Mouse (Mus musculus) liver, embryonic 13.5 days (tissue): ENCODE measurements at regions not wholly inside any gene's neighbourhood (a gene's known extent, or its start where the extent isn't known, plus 50 kb on each side); places are given as distances from the start of the nearest gene placed in this dataset.
A peak's percentile ranks its signal among the peaks of the same experiment; 100 is the strongest.

ENCODE experiments used
- ATAC-seq: fragments of 200-750 bp; cut with Nextera tagmentation; 2 replicates; pipeline ENCODE4 v1.8.0; 2017; ENCODE audit warnings: low read depth, mild to moderate bottlenecking, moderate number of reproducible peaks, moderate library complexity
- DNase-seq: peaks from one replicate; pipeline ENCODE4 v3.0.0; 2022
- H3K27ac ChIP-seq: fragments of 300-500 bp; sonication (generic); 2 replicates; pipeline ENCODE4 v1.5.1; 2015; ENCODE audit warnings: moderate library complexity, mild to moderate bottlenecking, inconsistent platforms
- H3K27me3 ChIP-seq: fragments of 300-500 bp; sonication (generic); 2 replicates; pipeline ENCODE4 v1.6.1; 2015; ENCODE audit warnings: mild to moderate bottlenecking, inconsistent platforms
- H3K36me3 ChIP-seq: fragments of 300-500 bp; sonication (generic); 2 replicates; pipeline ENCODE4 v1.6.1; 2015; ENCODE audit warnings: mild to moderate bottlenecking, inconsistent platforms
- H3K4me1 ChIP-seq: fragments of 300-500 bp; sonication (generic); replicated peaks from 2 replicates; pipeline ENCODE4 v1.6.1; 2015; ENCODE audit warnings: inconsistent platforms
- H3K4me2 ChIP-seq: fragments of 300-500 bp; sonication (generic); 2 replicates; pipeline ENCODE4 v1.6.1; 2015; ENCODE audit warnings: inconsistent platforms, mild to moderate bottlenecking, moderate library complexity
- H3K4me3 ChIP-seq: fragments of 300-500 bp; sonication (generic); replicated peaks from 2 replicates; pipeline ENCODE4 v1.5.1; 2015; ENCODE audit warnings: mild to moderate bottlenecking, inconsistent platforms
- H3K9ac ChIP-seq: fragments of 300-500 bp; sonication (generic); 2 replicates; pipeline ENCODE4 v1.6.1; 2015; ENCODE audit warnings: mild to moderate bottlenecking, inconsistent platforms
- H3K9me3 ChIP-seq: fragments of 300-500 bp; sonication (generic); replicated peaks from 2 replicates; pipeline ENCODE4 v1.6.1; 2016; ENCODE audit warnings: inconsistent platforms
- WGBS: fragments of 180-500 bp; shearing (Covaris S2); methylation state at CpG from one replicate; pipeline ENCODE4 v1.1.7; 2015; ENCODE audit not compliant: insufficient replicate concordance; 5-methylcytosine and 5-hydroxymethylcytosine counted together

- H3K9me3 ChIP-seq, result no peaks in the 10 kb centered on the region
- DNase-seq, result no peak
- H3K4me1 ChIP-seq, result no peaks in the 10 kb centered on the region
- H3K4me2 ChIP-seq, result no peak overlapping the region
- no peak overlapping the region for H3K27ac ChIP-seq
- H3K9ac ChIP-seq, result no peak overlapping the region
- no peak for ATAC-seq
- no peak overlapping the region for H3K4me3 ChIP-seq
- no peaks in the 10 kb centered on the region for H3K36me3 ChIP-seq
- no peaks in the 10 kb centered on the region for H3K27me3 ChIP-seq
- 82% methylated on average over 12 of the region's 12 CpGs for WGBS
Measured at GRCm38 (mm10) chr3:130901343-130901742, 171.1 kb upstream of the Rpl34 start.

GRCm38 (mm10) chr3:130900846-130901245 is 170.6 kb upstream of the Rpl34 start:
- DNase-seq (no peak), ATAC-seq (no peak)
- no peak overlapping the region for H3K27ac ChIP-seq
- no peaks in the 10 kb centered on the region for H3K27me3 ChIP-seq
- WGBS, result 71% methylated on average over 6 of the region's 6 CpGs
- H3K9ac ChIP-seq, result no peak overlapping the region
- H3K4me2 ChIP-seq, result no peak overlapping the region
- H3K4me1 ChIP-seq, result no peaks in the 10 kb centered on the region
- H3K9me3 ChIP-seq, result no peaks in the 10 kb centered on the region
- H3K36me3 ChIP-seq, result no peaks in the 10 kb centered on the region
- H3K4me3 ChIP-seq, result no peak overlapping the region

- no peak overlapping the region for H3K4me3 ChIP-seq
- no peak overlapping the region for H3K9ac ChIP-seq
- no peaks in the 10 kb centered on the region for H3K27me3 ChIP-seq
- H3K36me3 ChIP-seq, result no peaks in the 10 kb centered on the region
- 39% methylated on average over 30 of the region's 30 CpGs for WGBS
- H3K9me3 ChIP-seq, result no peaks in the 10 kb centered on the region
- H3K4me2 ChIP-seq, result no peak overlapping the region
- H3K27ac ChIP-seq, result no peak overlapping the region
- H3K4me1 ChIP-seq, result no peaks in the 10 kb centered on the region
- ATAC-seq (no peak), DNase-seq (peak; percentile 5)
Measured at GRCm38 (mm10) chr3:130900054-130900840, 170.0 kb upstream of the Rpl34 start.

GRCm38 (mm10) chr3:130894168-130894814 is 164.1 kb upstream of the Rpl34 start:
- H3K9ac ChIP-seq, result no peak overlapping the region
- no peak overlapping the region for H3K4me3 ChIP-seq
- no peaks in the 10 kb centered on the region for H3K9me3 ChIP-seq
- H3K4me1 ChIP-seq, result no peaks in the 10 kb centered on the region
- ATAC-seq, result no peak
- no peak overlapping the region for H3K4me2 ChIP-seq
- WGBS, result 45% methylated on average over 7 of the region's 7 CpGs
- H3K27me3 ChIP-seq, result no peaks in the 10 kb centered on the region
- H3K36me3 ChIP-seq, result no peaks in the 10 kb centered on the region
- H3K27ac ChIP-seq, result no peak overlapping the region
- DNase-seq, result no peak

GRCm38 (mm10) chr3:130891310-130891709 is 161.1 kb upstream of the Rpl34 start:
- H3K4me2 ChIP-seq, result no peak overlapping the region
- DNase-seq, result no peak
- 46% methylated on average over 4 of the region's 4 CpGs for WGBS
- H3K27me3 ChIP-seq, result no peaks in the 10 kb centered on the region
- ATAC-seq, result no peak
- no peak overlapping the region for H3K27ac ChIP-seq
- no peaks in the 10 kb centered on the region for H3K9me3 ChIP-seq
- H3K36me3 ChIP-seq, result no peaks in the 10 kb centered on the region
- no peak overlapping the region for H3K9ac ChIP-seq
- no peak overlapping the region for H3K4me3 ChIP-seq
- no peaks in the 10 kb centered on the region for H3K4me1 ChIP-seq

GRCm38 (mm10) chr3:130888587-130888986 is 158.4 kb upstream of the Rpl34 start:
- ATAC-seq, result no peak
- Histone ChIP-seq H3K9ac (no peak overlapping the region), H3K4me2 (no peak overlapping the region), H3K36me3 (no peaks in the 10 kb centered on the region), H3K27me3 (no peaks in the 10 kb centered on the region), H3K27ac (no peak overlapping the region), H3K4me3 (no peak overlapping the region), H3K9me3 (no peaks in the 10 kb centered on the region), H3K4me1 (no peaks in the 10 kb centered on the region)
- 59% methylated on average over 1 of the region's 1 CpGs for WGBS
- no peak for DNase-seq

- H3K9ac ChIP-seq, result no peak overlapping the region
- H3K27ac ChIP-seq, result no peak overlapping the region
- no peaks in the 10 kb centered on the region for H3K27me3 ChIP-seq
- ATAC-seq, result no peak
- no peak overlapping the region for H3K4me3 ChIP-seq
- DNase-seq, result no peak
- no peaks in the 10 kb centered on the region for H3K36me3 ChIP-seq
- H3K4me1 ChIP-seq, result no peaks in the 10 kb centered on the region
- no peaks in the 10 kb centered on the region for H3K9me3 ChIP-seq
- 69% methylated on average over 3 of the region's 3 CpGs for WGBS
- no peak overlapping the region for H3K4me2 ChIP-seq
Measured at GRCm38 (mm10) chr3:130887540-130888312, 157.5 kb upstream of the Rpl34 start.

GRCm38 (mm10) chr3:130885974-130886373 is 155.8 kb upstream of the Rpl34 start:
- DNase-seq (no peak), ATAC-seq (no peak)
- no peaks in the 10 kb centered on the region for H3K4me1 ChIP-seq
- 47% methylated on average over 6 of the region's 6 CpGs for WGBS
- H3K9ac ChIP-seq, result no peak overlapping the region
- no peaks in the 10 kb centered on the region for H3K27me3 ChIP-seq
- H3K36me3 ChIP-seq, result no peaks in the 10 kb centered on the region
- H3K9me3 ChIP-seq, result no peaks in the 10 kb centered on the region
- H3K4me3 ChIP-seq, result no peak overlapping the region
- no peak overlapping the region for H3K4me2 ChIP-seq
- H3K27ac ChIP-seq, result no peak overlapping the region

GRCm38 (mm10) chr3:130884393-130884792 is 154.2 kb upstream of the Rpl34 start:
- Histone ChIP-seq H3K36me3 (no peaks in the 10 kb centered on the region), H3K4me3 (no peak overlapping the region), H3K27me3 (no peaks in the 10 kb centered on the region), H3K9me3 (no peaks in the 10 kb centered on the region), H3K4me2 (no peak overlapping the region), H3K27ac (no peak overlapping the region), H3K9ac (no peak overlapping the region), H3K4me1 (no peaks in the 10 kb centered on the region)
- ATAC-seq, result no peak
- no peak for DNase-seq
- WGBS, result 72% methylated on average over 9 of the region's 9 CpGs

- no peaks in the 10 kb centered on the region for H3K9me3 ChIP-seq
- ATAC-seq, result no peak
- H3K27ac ChIP-seq, result no peak overlapping the region
- 36% methylated on average over 4 of the region's 4 CpGs for WGBS
- no peak for DNase-seq
- no peak overlapping the region for H3K9ac ChIP-seq
- no peak overlapping the region for H3K4me3 ChIP-seq
- H3K27me3 ChIP-seq, result no peaks in the 10 kb centered on the region
- no peaks in the 10 kb centered on the region for H3K4me1 ChIP-seq
- no peaks in the 10 kb centered on the region for H3K36me3 ChIP-seq
- H3K4me2 ChIP-seq, result no peak overlapping the region
Measured at GRCm38 (mm10) chr3:130883928-130884327, 153.7 kb upstream of the Rpl34 start.

- no peak overlapping the region for H3K4me2 ChIP-seq
- no peaks in the 10 kb centered on the region for H3K4me1 ChIP-seq
- ATAC-seq, result no peak
- no peaks in the 10 kb centered on the region for H3K27me3 ChIP-seq
- no peaks in the 10 kb centered on the region for H3K9me3 ChIP-seq
- WGBS, result 64% methylated on average over 6 of the region's 6 CpGs
- no peak overlapping the region for H3K9ac ChIP-seq
- no peak for DNase-seq
- no peak overlapping the region for H3K27ac ChIP-seq
- no peaks in the 10 kb centered on the region for H3K36me3 ChIP-seq
- H3K4me3 ChIP-seq, result no peak overlapping the region
Measured at GRCm38 (mm10) chr3:130883319-130883718, 153.1 kb upstream of the Rpl34 start.
